In the genomic region with DNA sequence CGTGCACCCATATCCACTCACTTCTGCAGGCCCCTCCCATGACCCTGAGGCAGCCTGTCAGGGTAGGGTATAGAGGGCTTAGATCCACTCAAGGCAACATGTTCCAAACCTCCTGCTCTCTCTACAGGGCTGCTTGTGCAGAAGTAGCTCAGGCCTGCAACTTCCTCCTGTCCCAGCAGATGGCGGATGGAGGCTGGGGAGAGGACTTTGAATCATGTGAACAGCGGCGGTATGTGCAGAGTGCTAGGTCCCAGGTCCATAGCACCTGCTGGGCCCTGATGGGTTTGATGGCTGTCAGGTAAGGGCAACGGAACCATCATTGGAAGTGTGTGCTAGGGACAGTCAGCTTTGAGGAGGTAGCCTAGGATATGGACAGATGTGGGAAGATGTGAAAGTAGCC, we compare ENCODE assay signal across 12 mouse cellular contexts. TPM values are rescaled to one million over a fixed set of nuclear protein-coding genes. Genes with fewer than 3 reads are reported as not detected.
A peak's percentile ranks its signal among the peaks of the same experiment; 100 is the strongest.
DNase-seq lines count a peak whose midpoint lies in the region; ATAC-seq and TF ChIP-seq lines count a peak whose summit lies in the region.
"Had no signal": no experiment of that assay in that cellular context is flagged by ENCODE, and none has a peak within 500 bp of the region (broad histone marks: within the 10 kb centered on the region; RNA-seq: fewer than 3 reads in every experiment).

No protein-coding gene starts in this region.

- TF ChIP-seq POLR2A in MEL (IDR thresholded peaks at IDR 0.05; ENCODE audit: control insufficient read depth in 1 of 2, insufficient read depth in 1 of 2, low read depth in 1 of 2, low read length in 2 of 2, poor library complexity in 1 of 2), result no peak
- no peak for TF ChIP-seq POLR2A in cortical plate, adult 2 months (IDR thresholded peaks at IDR 0.05; ENCODE audit: extremely low read depth, insufficient read depth, low read length)

- DNase-seq in lung, embryonic 14.5 days, result peak; percentile 46
- no peak for DNase-seq in lung, postnatal 4 days
- DNase-seq in MEL (ENCODE audit: low read depth, low spot score), result peak; percentile 14
- no peak for DNase-seq in thymus, postnatal 10 days (ENCODE audit: low spot score in 2 of 2)

- peaks cover 86% of the 10 kb centered on the region for H3K36me3 ChIP-seq in intestine, postnatal 0 days (ENCODE audit: control insufficient read depth, insufficient read depth)
- peaks cover 64% of the 10 kb centered on the region for H3K36me3 ChIP-seq in intestine, embryonic 15.5 days
- peaks cover 89% of the 10 kb centered on the region for H3K36me3 ChIP-seq in lung, embryonic 14.5 days (ENCODE audit: insufficient read depth)
- peaks cover 0 to 3% of the 10 kb centered on the region in 2 experiments; a peak in 2 of 4 replicates for H3K36me3 ChIP-seq in MEL (ENCODE audit: control insufficient read depth in 1 of 2, insufficient read depth in 2 of 2, low read length in 2 of 2)

- H3K4me1 ChIP-seq in intestine, postnatal 0 days (replicated peaks; ENCODE audit: control insufficient read depth, insufficient read depth, low read length), result no peaks in the 10 kb centered on the region
- H3K4me1 ChIP-seq in intestine, embryonic 15.5 days (replicated peaks), result no peaks in the 10 kb centered on the region
- H3K4me1 ChIP-seq in lung, embryonic 14.5 days (ENCODE audit: insufficient read depth), result no peaks in the 10 kb centered on the region
- H3K4me1 ChIP-seq in MEL (ENCODE audit: control insufficient read depth in 1 of 2, insufficient read depth in 2 of 2, low read length in 2 of 2), result no peaks in the 10 kb centered on the region
- no peaks in the 10 kb centered on the region for H3K4me1 ChIP-seq in cortical plate, adult 2 months (ENCODE audit: control insufficient read depth, insufficient read depth, low read length)
- H3K4me1 ChIP-seq: embryonic facial prominence, embryonic 13.5 days; hindbrain, embryonic 12.5 days had no signal

- H3K4me2 ChIP-seq in intestine, postnatal 0 days (replicated peaks; ENCODE audit: low read depth), result no peak overlapping the region
- H3K4me2 ChIP-seq in intestine, embryonic 15.5 days (replicated peaks), result no peak overlapping the region
- H3K4me2 ChIP-seq in lung, embryonic 14.5 days, result no peak overlapping the region
- H3K4me2 ChIP-seq: embryonic facial prominence, embryonic 13.5 days; hindbrain, embryonic 12.5 days had no signal

- H3K9ac ChIP-seq in intestine, postnatal 0 days (ENCODE audit: low read depth, low read length), result no peak overlapping the region
- H3K9ac ChIP-seq in intestine, embryonic 15.5 days, result no peak overlapping the region
- no peak overlapping the region for H3K9ac ChIP-seq in lung, embryonic 14.5 days
- H3K9ac ChIP-seq in MEL (ENCODE audit: control insufficient read depth, low read depth, low read length, poor library complexity, severe bottlenecking), result no peak overlapping the region
- H3K9ac ChIP-seq: embryonic facial prominence, embryonic 13.5 days; hindbrain, embryonic 12.5 days had no signal

- TF ChIP-seq RAD21 in MEL (IDR thresholded peaks at IDR 0.05; ENCODE audit: low read depth, low read length), result no peak

- no peaks in the 10 kb centered on the region for H3K27me3 ChIP-seq in intestine, postnatal 0 days (replicated peaks; ENCODE audit: control insufficient read depth, insufficient read depth, low read length)
- no peaks in the 10 kb centered on the region for H3K27me3 ChIP-seq in intestine, embryonic 15.5 days (replicated peaks)
- no peaks in the 10 kb centered on the region for H3K27me3 ChIP-seq in lung, embryonic 14.5 days (ENCODE audit: insufficient read depth, low read length)
- no peaks in the 10 kb centered on the region for H3K27me3 ChIP-seq in MEL (ENCODE audit: control insufficient read depth in 1 of 2, insufficient read depth in 2 of 2, low read length in 2 of 2)
- H3K27me3 ChIP-seq: embryonic facial prominence, embryonic 13.5 days; hindbrain, embryonic 12.5 days; Patski had no signal

- no peak for ATAC-seq in intestine, postnatal 0 days
- ATAC-seq in intestine, embryonic 15.5 days, result no peak
- ATAC-seq in lung, embryonic 14.5 days (ENCODE audit: insufficient read depth), result no peak
- no peak for ATAC-seq in monocyte, adult 5-6 weeks (replicated peaks; ENCODE audit: insufficient number of reproducible peaks, low FRiP score, low TSS enrichment, poor library complexity, severe bottlenecking)
- ATAC-seq: Patski had no signal

- H3K9me3 ChIP-seq in intestine, postnatal 0 days (ENCODE audit: control insufficient read depth), result no peaks in the 10 kb centered on the region
- no peaks in the 10 kb centered on the region for H3K9me3 ChIP-seq in intestine, embryonic 15.5 days
- H3K9me3 ChIP-seq in lung, embryonic 14.5 days (ENCODE audit: low read depth, low read length), result no peaks in the 10 kb centered on the region
- no peaks in the 10 kb centered on the region for H3K9me3 ChIP-seq in MEL (replicated peaks; ENCODE audit: insufficient read depth, low read length)
- H3K9me3 ChIP-seq: embryonic facial prominence, embryonic 13.5 days; hindbrain, embryonic 12.5 days had no signal

- H3K27ac ChIP-seq in intestine, postnatal 0 days (ENCODE audit: low read depth, low read length), result no peak overlapping the region
- H3K27ac ChIP-seq in intestine, embryonic 15.5 days, result no peak overlapping the region
- H3K27ac ChIP-seq in lung, embryonic 14.5 days (ENCODE audit: low read depth), result no peak overlapping the region
- no peak overlapping the region for H3K27ac ChIP-seq in MEL (ENCODE audit: control insufficient read depth, low read depth, low read length)
- H3K27ac ChIP-seq in cortical plate, adult 2 months (ENCODE audit: insufficient read depth, low read length), result no peak overlapping the region
- H3K27ac ChIP-seq: embryonic facial prominence, embryonic 13.5 days; hindbrain, embryonic 12.5 days had no signal

- TF ChIP-seq EP300 in MEL (IDR thresholded peaks at IDR 0.05; ENCODE audit: low read depth in 1 of 2, low read length in 2 of 2), result no peak

- 91% methylated on average over 5 of the region's 5 CpGs for WGBS in intestine, postnatal 0 days
- WGBS in intestine, embryonic 15.5 days, result 92% methylated on average over 5 of the region's 5 CpGs
- WGBS in lung, embryonic 14.5 days, result 83% methylated on average over 5 of the region's 5 CpGs

- H3K79me2 ChIP-seq in MEL (ENCODE audit: control insufficient read depth, insufficient read depth, low read length, poor library complexity), result no peaks in the 10 kb centered on the region

- peak; percentile 69 for TF ChIP-seq CTCF in intestine, postnatal 0 days (IDR thresholded peaks at IDR 0.05; ENCODE audit: low read depth)
- peak; percentile 55 for TF ChIP-seq CTCF in lung, embryonic 14.5 days (IDR thresholded peaks at IDR 0.05; ENCODE audit: low read depth)
- peak in 1 of 3 experiments; percentile 29; a peak in 1 of 6 replicates for TF ChIP-seq CTCF in MEL (IDR thresholded peaks at IDR 0.05 in 2 of 3, conservative IDR thresholded peaks at IDR 0.05 in 1 of 3; ENCODE audit: control insufficient read depth in 1 of 3, insufficient read depth in 1 of 3, low read depth in 2 of 3, low read length in 3 of 3, poor library complexity in 1 of 3, severe bottlenecking in 1 of 3)
- peak; percentile 38; the same call in 1 of the 2 replicates for TF ChIP-seq CTCF in cortical plate, adult 2 months (IDR thresholded peaks at IDR 0.05; ENCODE audit: extremely low read depth, insufficient read depth, low read length)

- H3K4me3 ChIP-seq in intestine, postnatal 0 days (ENCODE audit: low read depth, low read length), result no peak overlapping the region
- no peak overlapping the region for H3K4me3 ChIP-seq in intestine, embryonic 15.5 days (replicated peaks)
- H3K4me3 ChIP-seq in lung, embryonic 14.5 days (ENCODE audit: low read depth, low read length), result no peak overlapping the region
- H3K4me3 ChIP-seq in MEL (ENCODE audit: control insufficient read depth in 1 of 2, insufficient read depth in 1 of 2, low read depth in 2 of 2, low read length in 2 of 2), result no peak overlapping the region
- H3K4me3 ChIP-seq in cortical plate, adult 2 months (ENCODE audit: insufficient read depth, low read length), result no peak overlapping the region
- H3K4me3 ChIP-seq: embryonic facial prominence, embryonic 13.5 days; hindbrain, embryonic 12.5 days had no signal

TF ChIP-seq in MEL, 35 proteins besides CTCF, POLR2A, EP300 and RAD21 (continues in another document):
- TF ChIP-seq GATA1 (IDR thresholded peaks at IDR 0.05; ENCODE audit: low read depth, low read length), result no peak
- no peak for TF ChIP-seq TBP (IDR thresholded peaks at IDR 0.05; ENCODE audit: low read depth, low read length)
- TF ChIP-seq E2F4 (IDR thresholded peaks at IDR 0.05; ENCODE audit: borderline replicate concordance, low read depth, low read length), result no peak
- no peak for TF ChIP-seq ETS1 (IDR thresholded peaks at IDR 0.05; ENCODE audit: low read depth, low read length)

RNA-seq across cellular contexts. Expression of gene Spatc1l, which starts 11.6 kb away (rescaled TPM):
- polyA plus RNA-seq in intestine, postnatal 0 days (2015; fragmentation: Nextera tagmentation; extraction: Ambion mirVana), result not detected in 2 replicates
- not detected in 2 replicates for polyA plus RNA-seq in intestine, embryonic 15.5 days (2015; fragmentation: Nextera tagmentation; extraction: Ambion mirVana)
- polyA plus RNA-seq in lung, embryonic 14.5 days (2014; fragmentation: Nextera tagmentation; extraction: Ambion mirVana), result not detected in 2 replicates
- not detected in 2 replicates for total RNA-seq in MEL (2012; rRNA removed)
- polyA plus RNA-seq in MEL (2012; ENCODE audit: insufficient read depth in 1 of 2, insufficient read length in 2 of 2, low read depth in 1 of 2, low replicate concordance in 2 of 2, missing spikeins in 1 of 2), result not detected
- 0.09 and 0.42 TPM in 2 replicates for polyA plus RNA-seq in cortical plate, adult 2 months (2012; rRNA removed)
- 0.87 TPM in 1 of 3 replicates, not detected in the others for total RNA-seq in monocyte, adult 5-6 weeks (2017)
- total RNA-seq: megakaryocyte-erythroid progenitor cell, adult 5-6 weeks had no signal
- polyA plus RNA-seq: embryonic facial prominence, embryonic 13.5 days; hindbrain, embryonic 12.5 days; Patski had no signal

RNA-seq across cellular contexts. Expression of gene Lss, which starts 19.1 kb away (rescaled TPM):
- 13.7 and 15.3 TPM in 2 replicates for polyA plus RNA-seq in intestine, postnatal 0 days (2015; fragmentation: Nextera tagmentation; extraction: Ambion mirVana)
- 60.2 and 67.2 TPM in 2 replicates for polyA plus RNA-seq in intestine, embryonic 15.5 days (2015; fragmentation: Nextera tagmentation; extraction: Ambion mirVana)
- 21.5 and 28.4 TPM in 2 replicates for polyA plus RNA-seq in lung, embryonic 14.5 days (2014; fragmentation: Nextera tagmentation; extraction: Ambion mirVana)
- 26.3 and 27.5 TPM in 2 replicates for total RNA-seq in MEL (2012; rRNA removed)
- polyA plus RNA-seq in MEL (2012; ENCODE audit: insufficient read depth in 1 of 2, insufficient read length in 2 of 2, low read depth in 1 of 2, low replicate concordance in 2 of 2, missing spikeins in 1 of 2), result 10 to 100 TPM; 27.5 to 28.3 TPM
- polyA plus RNA-seq in cortical plate, adult 2 months (2012; rRNA removed), result 30.9 and 31.0 TPM in 2 replicates
- total RNA-seq in monocyte, adult 5-6 weeks (2017), result 4.4 to 8.6 TPM (median 4.7 TPM) in 3 replicates

RNA-seq across cellular contexts. Expression of gene Ftcd, which starts 25.0 kb away (rescaled TPM):
- polyA plus RNA-seq in intestine, postnatal 0 days (2015; fragmentation: Nextera tagmentation; extraction: Ambion mirVana), result 0.83 and 1.2 TPM in 2 replicates
- polyA plus RNA-seq in intestine, embryonic 15.5 days (2015; fragmentation: Nextera tagmentation; extraction: Ambion mirVana), result 0.64 and 1.3 TPM in 2 replicates
- 0.12 TPM in 1 of 2 replicates, not detected in the other for polyA plus RNA-seq in lung, embryonic 14.5 days (2014; fragmentation: Nextera tagmentation; extraction: Ambion mirVana)
- not detected in 2 replicates for total RNA-seq in MEL (2012; rRNA removed)
- polyA plus RNA-seq in MEL (2012; ENCODE audit: insufficient read depth in 1 of 2, insufficient read length in 2 of 2, low read depth in 1 of 2, low replicate concordance in 2 of 2, missing spikeins in 1 of 2), result not detected
- 0.04 and 0.06 TPM in 2 replicates for polyA plus RNA-seq in cortical plate, adult 2 months (2012; rRNA removed)
- total RNA-seq in monocyte, adult 5-6 weeks (2017), result not detected in 3 replicates
- total RNA-seq: megakaryocyte-erythroid progenitor cell, adult 5-6 weeks had no signal
- polyA plus RNA-seq: embryonic facial prominence, embryonic 13.5 days; hindbrain, embryonic 12.5 days had no signal

Comparison
In these comparisons a context has a peak if more than half of its experiments do, and no peak if none do; other contexts are left out.
1. DNase-seq: peak in lung, embryonic 14.5 days (single experiment) and MEL (single experiment); none in lung, postnatal 4 days (0 of 2) and thymus, postnatal 10 days (0 of 2).